Mouse (Mus musculus) brain, adult 2 months (tissue): ENCODE data around the gene Ulk3.

Experiments used
- DNase-seq: peaks from one replicate; pipeline ENCODE4 v3.0.0; 2011; ENCODE audit warnings: low read depth, low spot score

The Ulk3 gene

DNA sequence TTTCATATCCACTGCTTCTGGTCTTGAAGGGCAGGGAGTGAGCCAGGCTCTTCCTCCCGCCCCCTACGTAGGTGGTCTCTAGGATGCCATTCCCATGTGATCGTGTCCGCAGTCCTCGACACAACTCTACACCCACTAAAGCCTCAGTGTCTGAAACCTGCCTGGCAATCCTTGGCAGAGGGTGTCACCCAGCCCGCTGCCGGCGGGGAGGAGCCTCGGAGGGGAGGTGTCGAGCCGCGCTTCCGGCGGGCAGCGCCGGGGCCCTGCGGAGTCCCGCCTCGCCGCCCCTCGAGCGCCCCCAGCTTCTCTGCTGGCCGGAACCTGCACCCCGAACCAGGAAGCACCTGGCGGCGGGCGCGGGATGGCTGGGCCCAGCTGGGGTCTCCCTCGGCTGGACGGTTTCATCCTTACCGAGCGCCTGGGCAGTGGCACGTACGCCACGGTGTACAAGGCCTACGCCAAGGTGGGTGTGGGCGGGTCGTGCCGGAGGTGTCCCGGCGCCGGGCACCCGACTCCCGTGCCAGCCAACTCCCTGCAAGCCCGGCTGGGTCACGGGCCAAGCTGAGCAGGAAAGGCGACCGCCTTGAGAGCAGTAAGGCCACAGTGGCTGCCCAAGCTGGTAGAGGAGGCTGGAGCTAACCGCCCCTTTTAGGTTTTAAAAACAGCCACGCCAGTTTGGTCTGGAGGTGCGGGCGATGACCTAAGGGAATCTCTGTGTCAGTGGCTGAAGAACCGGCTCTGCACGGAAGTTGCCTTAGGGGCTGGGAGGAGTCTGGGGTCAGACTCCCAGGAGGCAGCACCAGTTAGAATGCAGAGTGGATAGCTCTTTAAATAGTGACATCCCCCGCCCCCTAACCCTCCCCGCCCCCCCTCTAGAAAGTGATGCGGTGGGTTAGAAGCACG lies at the start of gene Ulk3:
Gene Ulk3 (plus strand): TSS at position 229 of the 903 bp plus-strand sequence.
- peak; percentile 88 for DNase-seq

DNA sequence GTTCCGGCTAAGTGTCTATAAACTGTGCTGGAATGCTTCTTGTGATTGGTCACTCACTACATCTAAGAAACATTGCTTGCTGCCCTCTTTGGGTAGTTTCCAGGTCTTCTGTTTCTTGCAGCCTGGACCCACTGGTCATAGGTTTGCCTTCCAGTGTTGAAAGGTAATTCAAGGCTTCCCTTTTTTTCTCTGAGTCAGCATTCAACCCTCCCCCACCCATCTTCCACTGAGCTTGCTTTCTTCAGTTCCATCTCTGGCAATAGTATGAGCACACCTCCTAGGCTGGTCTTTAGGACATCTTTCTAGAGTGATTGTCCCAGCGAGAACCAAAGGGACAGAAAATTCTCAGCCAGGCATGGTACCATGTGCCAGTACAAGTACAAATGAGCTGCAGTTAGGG lies 49.7 kb upstream of the Ulk3 start:
- DNase-seq = no peak

DNA sequence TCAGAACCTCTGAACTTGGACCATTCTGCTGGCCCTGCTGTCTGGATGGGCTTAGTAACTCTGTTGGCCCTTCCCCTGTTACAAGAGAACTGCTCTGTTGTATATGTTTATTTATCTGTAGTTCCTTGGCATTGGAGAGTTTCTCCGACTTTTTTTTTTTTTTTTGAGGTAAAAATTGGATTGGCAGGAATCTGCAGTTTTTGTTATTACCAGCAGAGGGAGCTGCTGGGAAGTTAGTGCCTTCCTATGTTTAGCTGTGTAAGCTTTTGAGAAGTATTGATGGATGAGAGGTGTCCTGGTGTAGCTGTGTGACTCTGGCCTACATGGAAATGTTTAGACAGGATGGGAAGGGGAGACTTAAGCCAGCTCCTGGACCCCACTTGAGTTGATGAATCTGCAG lies 47.9 kb upstream of the Ulk3 start:
- peak; percentile 72 for DNase-seq

DNA sequence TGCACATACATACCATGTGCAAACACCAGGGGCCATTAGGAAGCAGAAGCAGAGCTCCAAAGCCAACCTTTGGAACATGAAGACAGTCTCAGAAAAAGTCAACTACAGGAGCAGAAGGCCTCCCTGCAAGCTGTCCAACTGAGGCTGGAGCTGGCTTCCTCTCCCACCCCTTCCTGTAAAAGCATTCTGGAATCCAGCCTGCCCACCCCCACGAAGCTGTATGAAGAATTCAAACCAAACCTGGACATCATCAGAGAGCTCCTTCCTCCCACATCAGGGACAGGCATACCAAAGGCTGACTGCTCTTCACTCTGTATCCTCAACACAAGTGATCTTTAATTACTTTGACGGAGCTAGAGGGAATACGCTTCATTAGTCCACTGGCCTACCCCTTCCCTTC lies 45.3 kb upstream of the Ulk3 start:
- DNase-seq = peak; percentile 57

DNA sequence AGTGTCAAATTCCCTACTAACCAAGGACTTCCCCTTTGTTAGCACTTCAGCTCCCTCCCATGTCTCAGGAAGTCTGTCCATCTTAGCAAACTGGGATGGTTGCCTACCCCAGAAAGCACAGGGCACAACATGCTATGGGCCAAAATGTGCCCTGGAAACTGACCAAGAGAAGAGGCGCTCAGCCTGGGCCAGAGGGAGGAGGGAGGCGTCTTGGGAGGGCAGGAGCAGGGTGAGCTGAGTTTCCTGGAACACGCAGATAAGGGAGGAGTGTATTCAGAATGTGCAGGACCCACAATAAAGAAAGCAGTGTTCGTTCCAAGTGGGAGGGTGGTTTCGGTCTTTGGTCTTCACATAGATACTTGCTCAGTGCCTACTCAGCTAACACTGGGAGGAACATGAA lies 42.0 kb upstream of the Ulk3 start:
- DNase-seq = peak; percentile 55

DNA sequence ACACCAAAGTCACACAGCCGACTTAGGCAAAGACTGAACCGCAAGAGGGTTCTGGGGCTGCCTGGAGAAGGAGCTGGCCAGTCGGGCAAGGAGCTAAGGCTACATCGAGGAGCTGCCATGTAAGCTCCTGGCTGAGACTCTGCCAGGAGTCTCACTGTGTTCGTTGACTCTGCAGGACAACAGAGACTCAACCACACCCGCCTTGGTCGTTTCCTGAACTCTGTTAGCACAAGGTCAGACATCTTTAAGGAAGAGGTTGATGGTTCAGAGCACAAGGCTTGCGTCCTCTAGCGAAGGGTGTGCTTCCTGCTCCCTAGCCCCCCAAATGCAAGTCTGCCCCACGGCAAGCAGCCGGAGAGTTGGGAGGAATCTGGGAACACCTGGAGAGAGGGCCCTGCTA lies 41.4 kb upstream of the Ulk3 start:
- no peak for DNase-seq

DNA sequence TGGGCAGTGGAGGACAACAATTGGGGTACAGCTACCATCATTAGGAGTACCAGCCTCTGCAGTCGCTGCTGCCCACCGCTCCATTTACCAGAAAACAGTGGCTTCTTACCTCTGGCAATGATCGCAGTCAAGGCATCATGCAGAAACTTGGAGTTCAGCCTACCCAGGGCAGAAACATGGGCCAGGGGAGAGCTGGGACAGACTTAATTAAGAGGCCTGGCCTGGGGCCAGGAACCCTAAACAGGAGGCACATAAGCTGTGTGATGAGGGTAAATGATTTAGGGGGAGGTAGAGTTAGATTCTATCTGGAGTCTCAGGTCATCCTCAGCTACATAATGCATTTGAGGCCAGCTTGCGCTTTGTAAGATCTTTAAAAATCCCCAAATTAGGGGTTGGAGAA lies 40.1 kb upstream of the Ulk3 start:
- DNase-seq = no peak

DNA sequence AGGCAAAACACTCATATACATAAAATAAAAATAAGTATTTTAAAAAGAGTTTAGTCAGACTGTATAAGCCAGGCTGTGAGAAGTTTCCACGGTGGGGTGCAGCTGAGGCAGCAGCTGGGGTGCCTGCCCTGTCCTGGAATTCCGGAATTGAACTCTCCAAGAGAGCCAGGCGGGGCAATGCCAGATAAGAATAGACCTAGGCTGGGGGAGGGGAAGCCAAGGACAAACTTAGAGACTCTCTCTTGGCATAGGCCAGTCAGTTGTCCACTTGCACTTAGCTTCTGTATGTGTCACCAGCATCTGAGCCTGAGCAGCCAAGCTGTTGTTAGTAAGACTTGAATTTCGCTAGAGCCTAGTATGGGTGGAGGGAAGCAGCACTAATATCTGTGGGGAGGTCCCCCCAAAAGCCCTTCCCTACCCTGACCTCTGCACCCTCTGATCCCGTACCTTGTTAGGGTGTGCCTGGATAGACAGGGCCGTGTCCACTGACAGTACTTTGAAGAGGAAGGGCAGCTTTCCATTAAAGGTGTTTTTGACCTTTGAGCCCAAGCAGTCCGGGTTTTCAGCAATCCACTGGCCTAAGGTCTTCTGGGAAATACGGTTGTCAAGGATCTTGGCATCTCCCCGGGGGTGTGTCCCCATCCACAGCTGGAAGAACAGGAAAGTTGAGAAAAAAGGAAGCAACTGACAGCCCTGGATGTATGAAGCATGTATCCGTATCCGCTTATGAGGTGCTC lies 39.0 kb upstream of the Ulk3 start:
- DNase-seq = no peak

DNA sequence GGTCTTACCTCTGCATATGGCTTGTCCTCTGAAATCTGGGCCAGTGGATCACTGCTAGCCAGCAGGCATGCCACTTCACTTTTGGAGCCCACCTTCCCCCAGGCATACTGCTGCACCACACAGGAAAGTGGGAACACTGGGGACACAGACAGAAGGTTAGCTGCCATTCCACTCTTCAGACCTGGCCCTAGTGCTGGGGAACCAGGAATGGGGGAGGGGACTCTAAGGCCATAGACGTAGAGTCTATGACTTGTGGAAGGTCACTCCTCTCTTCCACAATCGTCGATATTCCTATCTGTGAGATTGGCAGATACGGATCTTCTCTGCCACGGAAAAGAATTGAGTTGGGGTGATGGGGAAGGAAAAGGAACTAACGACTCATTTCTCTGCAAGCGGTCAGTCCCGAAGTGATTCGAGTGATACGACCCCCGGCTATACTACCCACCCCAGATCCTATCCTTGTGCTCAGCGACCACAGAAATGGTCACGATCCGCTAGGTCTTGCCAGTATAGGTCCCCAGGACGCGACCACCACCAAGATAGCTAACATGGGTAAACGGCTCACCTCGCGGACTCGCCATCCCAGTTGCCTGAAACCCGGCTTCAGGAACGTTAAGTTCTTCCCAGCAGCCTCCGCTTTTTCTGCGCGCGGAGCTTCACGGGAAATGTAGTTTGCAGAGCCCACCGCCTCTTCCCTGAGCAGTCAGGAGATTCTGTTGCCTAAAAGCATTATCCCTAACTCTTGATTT lies 36.9 kb upstream of the Ulk3 start, which contains the start of gene Mpi:
Gene Mpi (minus strand): TSS at position 625 of the 749 bp plus-strand sequence.
- DNase-seq = peak; percentile 91

DNA sequence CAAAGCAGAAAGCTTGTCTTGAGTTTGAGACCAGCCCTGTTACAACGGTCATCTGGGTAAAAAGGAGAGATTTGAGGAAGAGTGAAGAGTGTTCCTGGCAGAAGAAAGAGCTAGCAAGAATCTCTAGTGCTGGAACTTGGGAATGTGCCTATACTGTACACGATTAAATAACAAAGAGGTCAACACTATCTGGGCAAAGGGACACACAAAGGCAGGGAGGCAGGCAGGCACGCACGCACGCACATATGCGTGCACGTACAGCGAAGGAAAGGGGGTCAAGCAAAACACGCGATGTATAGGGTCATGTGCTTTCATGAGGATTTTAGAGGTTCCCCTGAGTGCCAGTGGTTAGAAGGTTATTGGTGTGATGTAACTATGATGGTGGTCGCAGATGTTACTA lies 36.1 kb upstream of the Ulk3 start:
- no peak for DNase-seq

DNA sequence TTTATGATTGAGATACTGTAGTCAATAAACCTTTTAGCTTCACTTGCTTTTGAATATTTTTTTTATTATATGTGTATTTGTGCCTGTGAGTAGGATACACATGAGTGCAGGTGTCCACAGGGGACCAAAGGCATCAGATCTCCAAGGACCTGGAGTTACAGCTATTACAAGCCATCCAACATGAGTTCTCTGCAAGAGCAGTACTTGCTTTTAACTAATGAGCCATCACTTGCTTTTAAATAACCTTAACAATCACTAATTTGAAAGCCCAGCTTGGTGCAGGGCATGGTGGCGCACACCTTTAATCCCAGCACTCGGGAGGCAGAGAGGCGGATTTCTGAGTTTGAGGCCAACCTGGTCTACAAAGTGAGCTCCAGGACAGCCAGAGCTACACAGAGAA lies 34.5 kb upstream of the Ulk3 start:
- no peak for DNase-seq

DNA sequence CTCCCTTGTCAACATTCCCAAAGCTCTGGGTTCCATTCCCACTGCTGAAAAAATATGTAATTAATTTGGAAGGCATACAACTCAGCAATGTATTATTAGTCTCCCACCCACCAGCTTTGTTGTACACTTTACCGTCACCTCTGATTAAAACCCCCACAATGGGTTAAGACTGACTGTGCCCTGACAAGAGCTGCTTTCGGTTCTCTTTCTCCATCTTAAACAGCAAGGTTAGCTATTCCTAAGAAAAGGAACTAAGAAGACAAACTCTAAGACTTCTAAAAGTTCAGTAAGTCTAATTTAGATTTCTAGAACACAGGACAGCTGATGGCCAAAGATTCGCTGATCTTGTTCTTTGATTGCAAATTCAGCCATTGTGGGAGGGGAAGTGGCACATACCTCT lies 32.0 kb upstream of the Ulk3 start:
- DNase-seq = no peak

DNA sequence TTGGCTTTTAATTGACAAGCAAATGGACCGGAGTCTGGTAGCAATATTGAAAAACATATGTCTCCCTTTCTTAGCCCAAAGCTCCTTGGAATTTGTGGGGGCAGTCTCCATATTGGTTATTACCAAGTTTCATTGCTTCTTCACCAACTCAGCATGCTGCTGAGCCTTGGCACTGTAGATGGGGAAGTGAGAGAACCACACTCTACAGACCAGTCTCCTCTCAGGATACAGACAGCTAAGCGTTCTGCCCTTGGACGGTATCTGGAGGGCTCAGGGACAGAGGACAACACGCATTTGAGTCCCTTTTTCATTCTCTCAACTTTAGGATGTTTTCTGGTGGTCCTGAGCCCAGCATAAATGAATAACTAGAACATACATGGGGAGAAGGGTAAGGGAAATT lies 30.6 kb upstream of the Ulk3 start:
- no peak for DNase-seq

DNA sequence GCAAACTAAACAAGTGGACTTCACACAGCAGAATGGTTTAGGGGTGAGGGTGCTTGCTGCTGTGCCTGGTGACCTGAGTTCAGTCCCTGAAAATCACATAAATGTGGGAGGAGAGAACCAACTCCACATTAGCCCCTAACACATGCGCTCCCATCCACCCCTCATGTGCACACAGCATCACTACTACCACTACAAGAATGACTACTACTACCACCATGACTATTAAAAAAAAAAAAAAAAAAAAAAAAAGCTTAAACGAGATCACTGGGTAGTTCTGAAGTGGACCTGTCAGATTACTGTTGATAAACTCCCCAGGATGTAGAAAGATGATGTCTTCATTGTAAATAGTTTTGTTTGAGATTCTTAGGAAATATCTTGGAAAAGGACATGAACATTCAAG lies 29.7 kb upstream of the Ulk3 start:
- DNase-seq = no peak

DNA sequence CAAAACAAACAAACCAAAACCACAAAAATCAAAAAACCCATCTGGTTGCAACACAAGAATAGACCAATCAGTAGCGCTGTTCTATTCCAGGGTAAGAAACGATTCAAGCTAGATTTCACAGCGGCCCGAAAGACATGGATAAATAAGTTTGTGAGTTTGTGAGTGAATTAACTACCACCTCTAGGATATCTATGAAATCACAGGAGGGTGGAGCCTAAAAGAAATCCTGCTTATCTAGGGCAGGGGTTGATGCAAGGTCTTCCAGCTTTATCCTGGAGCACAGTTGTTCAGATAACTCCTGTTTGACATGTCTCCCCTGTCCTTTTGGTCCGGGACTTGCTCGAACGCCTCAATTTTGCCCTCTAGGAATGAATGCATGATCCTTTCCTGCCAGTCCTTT lies 29.0 kb upstream of the Ulk3 start:
- peak; percentile 52 for DNase-seq

DNA sequence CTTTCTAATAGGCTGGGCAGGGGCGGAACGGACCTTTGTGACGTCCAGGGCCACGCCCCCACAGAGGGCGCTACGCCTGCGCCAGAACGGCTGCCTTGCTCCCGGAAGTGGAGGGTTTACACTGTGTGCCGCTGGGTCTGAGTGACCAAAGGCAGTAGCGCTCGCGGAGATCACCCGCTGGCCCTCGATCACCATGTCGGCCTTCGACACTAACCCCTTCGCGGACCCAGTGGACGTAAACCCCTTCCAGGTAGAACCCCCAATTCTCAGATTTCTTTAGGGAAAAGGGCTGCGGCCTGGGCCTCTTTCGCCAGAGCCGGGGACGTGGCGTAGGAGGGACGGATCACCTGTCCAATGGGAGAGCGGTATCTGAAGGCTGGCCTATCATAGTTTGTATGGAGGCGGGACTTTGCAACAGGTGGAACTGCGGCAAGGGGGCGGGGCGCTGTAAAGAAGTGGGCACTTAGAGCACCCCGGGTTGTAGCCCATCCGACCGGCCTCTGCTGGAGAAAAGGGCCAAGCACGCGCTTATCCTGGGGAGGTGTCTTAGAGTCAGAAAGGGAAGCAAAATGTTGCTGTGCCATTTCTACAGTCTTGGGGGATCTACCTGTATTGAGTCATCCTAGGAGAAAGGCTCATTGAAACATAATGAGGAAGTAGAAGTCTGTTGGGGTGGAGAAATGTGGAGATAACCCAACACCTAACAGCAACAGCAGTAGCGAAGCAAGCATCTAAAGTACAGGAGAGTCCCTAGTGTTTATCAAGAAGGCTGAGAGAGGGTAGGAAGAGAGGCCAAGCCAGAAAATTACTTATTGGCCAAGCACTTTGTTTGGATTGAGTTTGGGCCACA lies 28.2 kb upstream of the Ulk3 start, which contains the start of gene Scamp2:
Gene Scamp2 (plus strand): TSS at position 83 of the 850 bp plus-strand sequence.
- DNase-seq = peak; percentile 97

DNA sequence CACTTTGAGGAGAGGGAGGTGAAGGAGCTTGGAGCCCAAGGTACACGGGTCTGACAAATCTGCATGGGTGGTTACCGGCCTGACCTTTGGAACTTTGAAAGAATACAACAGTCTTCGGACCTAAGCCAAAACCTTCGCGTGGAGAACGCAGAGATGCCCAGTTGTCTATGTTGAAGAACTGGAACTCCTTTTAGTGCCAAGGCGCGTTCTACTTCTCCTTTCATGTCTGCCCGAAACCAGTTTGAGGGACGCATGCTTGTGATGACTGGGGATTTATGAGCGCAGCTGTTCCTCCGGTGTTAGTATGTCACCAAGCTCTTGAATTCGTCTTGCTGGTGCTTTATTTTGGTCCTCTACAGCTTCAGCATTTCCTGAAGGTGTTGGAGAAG lies 27.5 kb upstream of the Ulk3 start:
- no peak for DNase-seq

DNA sequence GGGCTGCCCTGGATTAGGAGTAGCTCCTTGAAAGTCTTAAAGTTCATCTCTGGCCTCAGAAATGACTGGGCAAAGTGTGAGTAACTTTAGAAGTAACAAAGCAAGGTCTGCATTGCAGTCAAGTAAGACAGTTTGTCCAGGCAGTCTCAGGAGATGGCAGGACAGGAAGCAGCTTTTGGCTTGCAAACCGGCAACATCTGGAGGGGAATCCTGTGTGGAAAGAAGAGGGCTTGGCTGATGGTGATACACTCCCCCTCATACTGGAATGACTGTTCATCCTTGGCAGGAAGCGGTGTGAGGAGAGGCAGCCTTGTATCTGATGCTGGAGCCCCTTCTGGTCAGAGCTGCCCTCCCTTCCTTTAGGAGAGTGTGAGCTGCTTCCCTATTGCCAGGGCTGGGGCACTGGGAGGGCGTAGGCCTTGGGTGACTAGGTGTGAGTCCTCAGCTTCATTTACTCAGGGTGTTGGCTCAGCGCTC lies 26.3 kb upstream of the Ulk3 start:
- DNase-seq = peak; percentile 63

DNA sequence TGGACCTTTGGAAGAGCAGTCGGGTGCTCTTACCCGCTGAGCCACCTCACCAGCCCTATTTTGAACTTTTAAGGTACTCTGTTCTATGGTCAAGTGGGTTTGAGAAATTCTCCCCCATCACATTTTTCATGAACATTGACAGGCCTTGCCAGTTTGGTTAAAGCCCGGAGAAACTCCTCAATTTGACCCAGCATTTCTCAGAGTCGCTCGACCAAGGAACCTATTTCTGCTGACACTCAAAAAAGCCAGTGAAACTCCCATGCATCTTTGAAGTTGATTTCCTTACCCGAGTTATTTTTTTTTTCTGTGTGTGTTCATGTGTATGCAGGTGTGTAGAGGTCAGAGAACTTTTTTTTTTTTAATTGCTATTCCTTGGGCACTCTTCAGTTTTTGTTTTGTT lies 24.6 kb upstream of the Ulk3 start:
- DNase-seq = no peak

DNA sequence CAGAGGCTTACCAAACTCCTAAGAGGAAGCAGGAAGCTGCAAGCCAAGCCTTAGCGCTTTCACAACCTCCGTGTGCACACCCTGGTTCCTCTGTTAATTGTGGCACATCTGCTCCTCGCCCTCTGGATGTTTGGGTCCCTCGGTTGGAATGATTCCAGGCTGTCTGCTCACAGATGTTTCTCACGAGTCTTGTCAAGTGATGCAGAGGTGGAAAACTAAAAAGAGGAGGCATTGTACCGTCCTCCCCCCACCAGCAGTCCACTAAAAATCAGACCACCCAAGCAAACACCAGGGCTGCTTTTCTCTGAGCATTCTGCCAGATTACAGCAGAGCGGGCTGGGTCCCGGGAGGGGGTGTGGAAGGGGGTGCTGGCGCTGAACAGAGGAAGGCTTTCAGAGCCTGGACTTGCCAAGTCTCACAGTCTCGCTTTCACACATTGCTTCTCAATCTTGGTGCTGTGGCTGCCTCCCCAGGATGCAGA lies 23.5 kb upstream of the Ulk3 start:
- peak; percentile 83 for DNase-seq

DNA sequence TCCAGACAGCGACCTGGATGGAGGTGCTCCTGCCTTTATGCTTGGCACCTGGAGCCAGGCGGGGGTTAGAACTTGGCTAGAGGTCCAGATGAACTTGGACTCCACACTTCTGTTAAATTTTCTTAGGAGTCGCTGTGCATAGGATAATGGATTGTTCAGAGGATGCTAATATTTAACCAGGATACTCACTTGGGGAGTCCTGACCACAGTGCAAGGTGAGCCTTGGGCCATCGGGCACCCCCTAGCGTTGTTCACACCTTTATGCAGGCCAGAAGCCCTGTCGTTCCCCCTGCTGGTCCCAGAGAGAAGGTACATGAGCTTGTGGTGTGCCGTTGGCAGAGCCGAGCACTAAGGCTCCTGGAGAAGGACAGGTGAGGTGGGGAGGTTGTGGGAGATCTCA lies 22.4 kb upstream of the Ulk3 start:
- DNase-seq = no peak
